15 mouse cellular contexts compared by ENCODE assay signal in genomic region chr6:72550503-72551100, GRCm38 (mm10). TPM values are rescaled to one million over a fixed set of nuclear protein-coding genes. Genes with fewer than 3 reads are reported as not detected.
A peak's percentile ranks its signal among the peaks of the same experiment; 100 is the strongest.
DNase-seq lines count a peak whose midpoint lies in the region; ATAC-seq and TF ChIP-seq lines count a peak whose summit lies in the region.
"Had no signal": no experiment of that assay in that cellular context is flagged by ENCODE, and none has a peak within 500 bp of the region (broad histone marks: within the 10 kb centered on the region; RNA-seq: fewer than 3 reads in every experiment).

No protein-coding gene starts in this region.

- H3K36me3 ChIP-seq in spleen, adult 2 months (ENCODE audit: control insufficient read depth, insufficient read depth, low read length) = no peaks in the 10 kb centered on the region
- H3K36me3 ChIP-seq in limb, embryonic 10.5 days = no peaks in the 10 kb centered on the region
- H3K36me3 ChIP-seq in splenic B cell, adult 2 months (ENCODE audit: control insufficient read depth, insufficient read depth, low read length, poor library complexity, severe bottlenecking) = no peaks in the 10 kb centered on the region; the same call in none of the 2 replicates
- H3K36me3 ChIP-seq in intestine, embryonic 15.5 days = no peaks in the 10 kb centered on the region
- H3K36me3 ChIP-seq: embryonic facial prominence, embryonic 13.5 days; neural tube, embryonic 13.5 days had no signal

- peaks cover 37% of the 10 kb centered on the region for H3K4me1 ChIP-seq in spleen, adult 2 months (ENCODE audit: control insufficient read depth, insufficient read depth, insufficient read length)
- peaks cover 43% of the 10 kb centered on the region for H3K4me1 ChIP-seq in limb, embryonic 10.5 days
- H3K4me1 ChIP-seq in intestine, embryonic 15.5 days (replicated peaks) = peaks cover 35% of the 10 kb centered on the region

- TF ChIP-seq CTCF in spleen, adult 2 months (IDR thresholded peaks at IDR 0.05; ENCODE audit: extremely low read depth, insufficient read depth, insufficient read length, insufficient replicate concordance) = no peak

- peak in 1 of 2 experiments; percentile 44 for DNase-seq in spleen, adult 2 months (ENCODE audit: low read depth in 1 of 2, low spot score in 2 of 2)
- DNase-seq in spleen, postnatal 10 days (ENCODE audit: low spot score in 2 of 2) = no peak
- DNase-seq in limb, embryonic 10.5 days (ENCODE audit: low spot score) = no peak
- peak; percentile 63 for DNase-seq in splenic B cell, adult 2 months (ENCODE audit: low read depth, low spot score)
- no peak for DNase-seq in urinary bladder, adult 18-20 months (ENCODE audit: low spot score in 2 of 2)
- DNase-seq: adrenal gland, postnatal 14 days; cerebellum, adult 2 months; heart, adult 18-20 months; kidney, adult 8-10 months; right cerebral cortex, postnatal 4 days; thymus, postnatal 36 days had no signal

- ATAC-seq in activated CD4-positive, CD25-positive, alpha-beta regulatory T cell, adult 4 months = peak; percentile 48
- ATAC-seq in intestine, embryonic 15.5 days = no peak

- no peak overlapping the region for H3K4me2 ChIP-seq in intestine, embryonic 15.5 days (replicated peaks)
- H3K4me2 ChIP-seq: neural tube, embryonic 13.5 days had no signal

- no peaks in the 10 kb centered on the region for H3K9me3 ChIP-seq in limb, embryonic 10.5 days (replicated peaks)
- H3K9me3 ChIP-seq in intestine, embryonic 15.5 days = no peaks in the 10 kb centered on the region
- H3K9me3 ChIP-seq: embryonic facial prominence, embryonic 13.5 days; neural tube, embryonic 13.5 days had no signal

- WGBS in spleen, adult 2 months = 12% methylated on average over 10 of the region's 10 CpGs
- 92% methylated on average over 10 of the region's 10 CpGs for WGBS in limb, embryonic 10.5 days
- WGBS in intestine, embryonic 15.5 days = 85% methylated on average over 10 of the region's 10 CpGs

- peak overlapping the region; percentile 62 for H3K4me3 ChIP-seq in spleen, adult 2 months (ENCODE audit: extremely low read depth, insufficient read depth, insufficient read length)
- H3K4me3 ChIP-seq in limb, embryonic 10.5 days = no peak overlapping the region
- no peak overlapping the region for H3K4me3 ChIP-seq in intestine, embryonic 15.5 days (replicated peaks)
- H3K4me3 ChIP-seq: embryonic facial prominence, embryonic 13.5 days; neural tube, embryonic 13.5 days had no signal

- no peak overlapping the region for H3K9ac ChIP-seq in intestine, embryonic 15.5 days
- H3K9ac ChIP-seq: neural tube, embryonic 13.5 days had no signal

- no peak for TF ChIP-seq POLR2A in spleen, adult 2 months (IDR thresholded peaks at IDR 0.05; ENCODE audit: low read depth, low read length)

- H3K27me3 ChIP-seq in spleen, adult 2 months (ENCODE audit: control insufficient read depth, insufficient read depth, low read length) = no peaks in the 10 kb centered on the region
- H3K27me3 ChIP-seq in limb, embryonic 10.5 days (ENCODE audit: low read depth, poor library complexity, severe bottlenecking) = no peaks in the 10 kb centered on the region
- H3K27me3 ChIP-seq in splenic B cell, adult 2 months (ENCODE audit: control insufficient read depth, insufficient read depth, low read length, poor library complexity, severe bottlenecking) = no peaks in the 10 kb centered on the region
- no peaks in the 10 kb centered on the region for H3K27me3 ChIP-seq in intestine, embryonic 15.5 days (replicated peaks)
- H3K27me3 ChIP-seq: embryonic facial prominence, embryonic 13.5 days; neural tube, embryonic 13.5 days had no signal

- peak overlapping the region; percentile 87 for H3K27ac ChIP-seq in spleen, adult 2 months (ENCODE audit: insufficient read depth, low read length)
- H3K27ac ChIP-seq in limb, embryonic 10.5 days = peak overlapping the region; percentile 92
- no peak overlapping the region for H3K27ac ChIP-seq in intestine, embryonic 15.5 days
- H3K27ac ChIP-seq: neural tube, embryonic 13.5 days had no signal

RNA-seq across cellular contexts. Expression of gene Capg, which starts 6.4 kb away (rescaled TPM):
- 130 and 135 TPM in 2 replicates for polyA plus RNA-seq in spleen, adult 2 months (2012; rRNA removed)
- 100 to 1,000 TPM; 595 to 746 TPM for polyA plus RNA-seq in activated CD4-positive, CD25-positive, alpha-beta regulatory T cell, adult 4 months (2017; shearing (Covaris generic))
- polyA plus RNA-seq in limb, embryonic 10.5 days (2016; fragmentation: Nextera tagmentation; extraction: Ambion mirVana) = 20.8 and 23.3 TPM in 2 replicates
- polyA plus RNA-seq in intestine, embryonic 15.5 days (2015; fragmentation: Nextera tagmentation; extraction: Ambion mirVana) = 33.5 and 36.0 TPM in 2 replicates

RNA-seq across cellular contexts. Expression of gene Sh2d6, which starts 29.1 kb away (rescaled TPM):
- 0.52 and 0.55 TPM in 2 replicates for polyA plus RNA-seq in spleen, adult 2 months (2012; rRNA removed)
- not detected for polyA plus RNA-seq in activated CD4-positive, CD25-positive, alpha-beta regulatory T cell, adult 4 months (2017; shearing (Covaris generic))
- polyA plus RNA-seq in limb, embryonic 10.5 days (2016; fragmentation: Nextera tagmentation; extraction: Ambion mirVana) = 0.15 TPM in 1 of 2 replicates, not detected in the other
- polyA plus RNA-seq in intestine, embryonic 15.5 days (2015; fragmentation: Nextera tagmentation; extraction: Ambion mirVana) = 0.16 TPM in 1 of 2 replicates, not detected in the other

RNA-seq across cellular contexts. Expression of gene Elmod3, which starts 47.6 kb away (rescaled TPM):
- 12.2 and 12.9 TPM in 2 replicates for polyA plus RNA-seq in spleen, adult 2 months (2012; rRNA removed)
- 10 to 100 TPM; 15.3 to 19.5 TPM for polyA plus RNA-seq in activated CD4-positive, CD25-positive, alpha-beta regulatory T cell, adult 4 months (2017; shearing (Covaris generic))
- polyA plus RNA-seq in limb, embryonic 10.5 days (2016; fragmentation: Nextera tagmentation; extraction: Ambion mirVana) = 14.0 and 14.6 TPM in 2 replicates
- 13.9 and 14.3 TPM in 2 replicates for polyA plus RNA-seq in intestine, embryonic 15.5 days (2015; fragmentation: Nextera tagmentation; extraction: Ambion mirVana)

RNA-seq across cellular contexts. Expression of gene Retsat, which starts 47.7 kb away (rescaled TPM):
- 5.5 and 5.9 TPM in 2 replicates for polyA plus RNA-seq in spleen, adult 2 months (2012; rRNA removed)
- polyA plus RNA-seq in activated CD4-positive, CD25-positive, alpha-beta regulatory T cell, adult 4 months (2017; shearing (Covaris generic)) = 1 to 10 TPM; 2.7 to 4.1 TPM
- 9.9 and 10.1 TPM in 2 replicates for polyA plus RNA-seq in limb, embryonic 10.5 days (2016; fragmentation: Nextera tagmentation; extraction: Ambion mirVana)
- polyA plus RNA-seq in intestine, embryonic 15.5 days (2015; fragmentation: Nextera tagmentation; extraction: Ambion mirVana) = 29.7 and 31.6 TPM in 2 replicates
